Mouse (Mus musculus): ENCODE measurements around the gene Tmprss15. TPM values are rescaled to one million over a fixed set of nuclear protein-coding genes. Genes with fewer than 3 reads are reported as not detected.

Gene Tmprss15
- total and polyA plus RNA-seq, 3 experiments, result not detected

GRCm38 (mm10) chr16:78950359-78950758 is 140.5 kb downstream of the Tmprss15 start:
- Histone ChIP-seq H3K9ac (ENCODE audit: control insufficient read depth, low read depth, low read length, poor library complexity, severe bottlenecking) (no peak overlapping the region), H3K9me3 (replicated peaks; ENCODE audit: insufficient read depth, low read length) (no peaks in the 10 kb centered on the region), H3K36me3 (ENCODE audit: control insufficient read depth in 1 of 2, insufficient read depth in 2 of 2, low read length in 2 of 2) (no peaks in the 10 kb centered on the region), H3K79me2 (ENCODE audit: control insufficient read depth, insufficient read depth, low read length, poor library complexity) (no peaks in the 10 kb centered on the region), H3K27me3 (ENCODE audit: control insufficient read depth in 1 of 2, insufficient read depth in 2 of 2, low read length in 2 of 2) (no peaks in the 10 kb centered on the region), H3K27ac (ENCODE audit: control insufficient read depth, low read depth, low read length) (no peak overlapping the region), H3K4me3 (ENCODE audit: control insufficient read depth in 1 of 2, insufficient read depth in 1 of 2, low read depth in 2 of 2, low read length in 2 of 2) (no peak overlapping the region), H3K4me1 (ENCODE audit: control insufficient read depth in 1 of 2, insufficient read depth in 2 of 2, low read length in 2 of 2) (no peaks in the 10 kb centered on the region)
- DNase-seq (ENCODE audit: low read depth, low spot score), result no peak
- TF ChIP-seq SIN3A (IDR thresholded peaks at IDR 0.05; ENCODE audit: low read length), result no peak
- TF ChIP-seq TAL1 (IDR thresholded peaks at IDR 0.05; ENCODE audit: low read length), result no peak
- no peak for TF ChIP-seq ZMIZ1 (IDR thresholded peaks at IDR 0.05; ENCODE audit: low read depth, low read length)
- TF ChIP-seq RAD21 (IDR thresholded peaks at IDR 0.05; ENCODE audit: low read depth, low read length), result peak; percentile 23
- peak; percentile 18; the same call in 1 of the 2 replicates for TF ChIP-seq SMC3 (IDR thresholded peaks at IDR 0.05; ENCODE audit: low read depth, low read length)
- no peak for TF ChIP-seq CHD2 (IDR thresholded peaks at IDR 0.05; ENCODE audit: low read length)
- TF ChIP-seq USF2 (IDR thresholded peaks at IDR 0.05; ENCODE audit: borderline replicate concordance in 1 of 2, insufficient read depth in 1 of 2, low read depth in 1 of 2, low read length in 2 of 2), result no peak
- TF ChIP-seq NELFE (IDR thresholded peaks at IDR 0.05; ENCODE audit: low read depth, low read length), result no peak
- no peak for TF ChIP-seq USF1 (IDR thresholded peaks at IDR 0.05; ENCODE audit: low read depth, low read length)

DNA sequence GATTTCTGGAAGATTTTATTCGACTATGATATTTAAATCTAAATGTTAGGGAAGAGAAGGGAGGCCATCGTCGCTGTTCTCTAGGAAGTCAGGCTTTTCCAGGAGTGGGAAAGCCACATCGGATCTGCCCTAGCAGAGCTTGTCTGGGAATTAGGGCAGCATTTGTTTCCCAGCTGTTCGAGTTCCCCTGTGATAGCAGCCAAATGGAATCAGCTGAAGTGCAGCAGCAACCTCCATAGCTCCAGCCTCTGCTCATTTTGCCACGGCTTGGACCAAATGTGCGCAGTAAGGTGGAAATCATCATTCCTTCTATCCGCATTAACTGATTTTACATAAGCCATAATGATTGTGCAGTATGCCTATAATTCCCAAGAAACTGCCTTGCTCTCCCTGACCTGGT is 153.1 kb downstream of the Tmprss15 start:
- no peak overlapping the region for H3K9ac ChIP-seq (ENCODE audit: control insufficient read depth, low read depth, low read length, poor library complexity, severe bottlenecking)
- no peaks in the 10 kb centered on the region for H3K27me3 ChIP-seq (ENCODE audit: control insufficient read depth in 1 of 2, insufficient read depth in 2 of 2, low read length in 2 of 2)
- TF ChIP-seq ZKSCAN1 (IDR thresholded peaks at IDR 0.05; ENCODE audit: low read depth, low read length) (no peak), POLR2A (IDR thresholded peaks at IDR 0.05; ENCODE audit: control insufficient read depth in 1 of 2, insufficient read depth in 1 of 2, low read depth in 1 of 2, low read length in 2 of 2, poor library complexity in 1 of 2) (no peak), MEF2A (IDR thresholded peaks at IDR 0.05; ENCODE audit: extremely low read depth, insufficient replicate concordance, low read depth, low read length, poor library complexity, severe bottlenecking) (no peak), POLR2AphosphoS2 (IDR thresholded peaks at IDR 0.05; ENCODE audit: low read length) (no peak), CHD1 (IDR thresholded peaks at IDR 0.05; ENCODE audit: low read depth, low read length) (no peak), ZC3H11A (IDR thresholded peaks at IDR 0.05; ENCODE audit: low read depth, low read length) (no peak), TAL1 (IDR thresholded peaks at IDR 0.05; ENCODE audit: low read length) (no peak), JUND (IDR thresholded peaks at IDR 0.05; ENCODE audit: low read depth, low read length) (no peak), MYC (IDR thresholded peaks at IDR 0.05; ENCODE audit: low read depth, low read length) (no peak)
- H3K79me2 ChIP-seq (ENCODE audit: control insufficient read depth, insufficient read depth, low read length, poor library complexity), result no peaks in the 10 kb centered on the region
- H3K27ac ChIP-seq (ENCODE audit: control insufficient read depth, low read depth, low read length), result no peak overlapping the region
- H3K4me3 ChIP-seq (ENCODE audit: control insufficient read depth in 1 of 2, insufficient read depth in 1 of 2, low read depth in 2 of 2, low read length in 2 of 2), result no peak overlapping the region
- no peaks in the 10 kb centered on the region for H3K4me1 ChIP-seq (ENCODE audit: control insufficient read depth in 1 of 2, insufficient read depth in 2 of 2, low read length in 2 of 2)
- no peaks in the 10 kb centered on the region for H3K9me3 ChIP-seq (replicated peaks; ENCODE audit: insufficient read depth, low read length)
- H3K36me3 ChIP-seq (ENCODE audit: control insufficient read depth in 1 of 2, insufficient read depth in 2 of 2, low read length in 2 of 2), result no peaks in the 10 kb centered on the region
- DNase-seq (ENCODE audit: low read depth, low spot score), result no peak

Data from MEL (cell line).